Mouse (Mus musculus) cerebellum, postnatal 14 days (tissue): Measurements from ENCODE around the gene Pold1.

Experiments
- DNase-seq, 2 experiments: peaks; one replicate each; pipeline ENCODE4 v3.0.0; 2021; ENCODE audit warnings: mixed read lengths in 2 of 2

Gene Pold1

DNA sequence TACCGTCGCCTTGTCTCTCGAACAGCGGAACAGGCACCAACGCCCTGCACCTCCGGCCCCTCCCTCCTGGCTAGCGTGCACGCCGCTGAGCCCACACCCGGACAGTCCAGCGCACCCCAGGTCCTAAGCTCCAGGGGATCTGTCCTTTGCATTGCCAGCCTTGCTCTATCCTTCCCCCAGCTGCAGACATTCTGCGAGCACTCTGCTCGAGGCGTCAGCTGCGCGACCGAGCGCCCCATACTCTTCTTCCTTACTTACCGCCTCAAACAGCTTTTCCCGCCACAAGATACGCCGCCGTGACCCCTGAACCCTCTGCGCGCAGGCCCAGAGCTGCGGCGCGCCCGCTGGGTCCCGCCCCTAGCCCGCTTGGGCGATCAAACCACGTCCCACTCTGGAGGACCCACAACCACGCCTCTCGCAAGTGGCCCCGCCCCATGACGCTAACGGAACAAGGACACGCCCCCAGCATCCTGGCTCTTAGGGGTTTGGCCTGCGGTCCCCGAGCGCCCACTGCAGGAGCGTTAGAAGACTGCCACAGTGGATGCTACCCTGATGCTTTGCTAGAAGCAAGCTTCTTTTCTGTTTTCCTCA, at the start of gene Pold1:
Gene Pold1, minus strand, starts transcription at position 353 of the 591 bp plus-strand sequence.
- DNase-seq: peak; percentile 99

DNA sequence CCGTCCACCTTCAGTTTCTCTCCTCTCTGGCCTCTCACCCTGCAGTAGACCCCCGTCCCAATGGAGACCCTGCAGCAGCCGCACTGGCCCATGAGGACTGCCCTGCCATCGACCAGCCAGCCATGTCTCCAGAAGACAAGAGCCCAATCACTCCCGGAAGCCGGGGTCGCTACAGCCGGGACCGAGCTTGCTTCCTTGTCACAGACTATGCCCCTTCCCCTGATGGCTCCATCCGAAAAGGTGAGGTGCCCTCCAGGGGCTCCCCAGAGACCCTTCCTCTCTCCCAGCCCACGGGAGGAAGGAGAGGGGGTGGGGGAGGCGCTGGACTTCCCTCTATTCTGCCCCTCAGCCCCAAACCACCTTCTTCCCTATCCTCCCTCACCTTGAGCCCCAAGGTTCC, 49.7 kb upstream of the Pold1 start:
- DNase-seq: peak in 1 of 2 experiments; percentile 24

DNA sequence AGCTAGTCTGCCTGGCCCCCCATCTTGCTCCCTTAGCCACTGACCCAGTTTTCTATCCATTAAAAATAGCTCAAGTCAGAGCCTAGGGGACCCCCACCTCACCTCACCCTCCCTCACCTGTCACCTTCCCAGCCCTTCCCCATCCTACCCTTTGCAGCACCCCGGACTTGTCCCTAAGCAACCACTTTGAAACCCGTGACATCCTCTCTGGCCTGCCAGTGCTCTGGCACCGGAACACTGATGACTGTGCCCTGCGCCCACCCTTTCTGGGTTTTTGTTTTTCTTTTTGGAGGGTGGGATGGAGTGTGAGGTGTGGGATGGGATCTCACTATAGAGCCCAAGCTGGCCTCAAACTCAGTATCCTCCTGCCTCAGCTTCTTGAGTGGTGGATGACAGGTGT, 49.0 kb upstream of the Pold1 start:
- DNase-seq: no peak

DNA sequence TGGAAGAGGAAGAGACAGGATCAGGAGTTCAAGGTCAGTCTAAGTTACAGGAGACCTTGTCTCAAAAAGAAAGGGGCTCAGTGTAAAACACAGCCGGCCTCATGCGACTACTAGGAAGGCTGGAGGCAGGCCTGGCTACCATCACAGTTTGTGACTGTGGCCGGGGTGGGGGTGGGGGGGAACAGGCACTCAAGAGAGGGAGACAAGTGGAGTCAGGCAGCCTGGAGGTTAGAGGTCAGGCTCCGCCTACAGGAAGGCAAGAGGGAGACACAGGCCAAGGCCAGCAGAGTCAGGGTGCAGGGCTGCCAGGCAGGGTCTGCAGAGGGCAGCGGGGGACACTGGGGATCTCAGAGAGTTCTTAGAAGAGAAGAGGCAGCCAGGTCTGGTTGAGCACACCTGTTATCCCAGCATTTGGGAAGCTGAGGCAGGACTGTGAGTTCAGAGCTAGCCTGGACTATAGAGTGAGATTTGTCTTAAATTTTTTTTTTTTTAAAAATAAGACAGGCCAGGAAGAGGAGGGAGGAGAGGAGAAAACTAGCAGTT, 48.4 kb upstream of the Pold1 start:
- peak in 1 of 2 experiments; percentile 29 for DNase-seq

DNA sequence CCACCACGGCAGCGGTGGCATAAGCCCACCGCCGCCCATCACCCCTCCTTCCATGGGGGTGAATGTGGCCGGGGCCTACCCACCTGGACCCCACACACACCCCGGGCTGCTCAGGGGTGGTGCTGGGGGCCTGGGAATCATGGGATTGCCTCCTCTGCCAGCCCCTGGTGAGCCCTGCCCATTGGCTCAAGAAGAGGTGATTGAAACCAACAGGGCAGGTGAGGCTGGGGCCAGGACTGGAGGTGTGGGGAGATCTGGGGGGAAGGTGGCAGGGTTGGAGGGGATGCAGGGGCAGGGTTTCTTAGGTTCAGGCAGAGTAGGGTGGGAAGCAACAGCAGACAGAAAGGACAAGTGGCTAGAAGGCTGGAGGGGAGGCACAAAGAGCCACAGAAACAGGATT, 47.4 kb upstream of the Pold1 start:
- peak in 1 of 2 experiments; percentile 23 for DNase-seq

- peak; percentile 35 to 45 for DNase-seq
These were observed 46.5 kb upstream of the Pold1 start for GRCm38 (mm10) chr7:44595131-44595561.

DNA sequence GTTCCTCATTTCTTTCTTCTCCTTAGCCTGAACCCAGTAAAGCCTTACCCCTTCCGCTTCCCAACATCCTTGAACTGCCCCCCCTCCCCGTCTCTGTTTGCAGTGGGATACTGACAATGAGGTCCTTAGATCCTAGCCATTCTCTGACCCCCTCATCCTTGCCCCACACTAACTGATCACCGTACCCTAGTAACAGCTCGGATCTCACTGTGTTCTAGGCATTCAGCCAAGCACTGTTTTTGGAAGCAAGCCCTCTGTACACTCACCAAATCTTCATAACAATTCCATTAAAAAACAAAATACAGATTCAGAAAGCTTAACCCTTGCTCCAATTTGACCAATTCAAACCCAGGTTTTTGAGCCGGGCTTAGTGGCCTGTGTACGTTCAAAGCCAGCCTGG, 45.6 kb upstream of the Pold1 start:
- DNase-seq: peak; percentile 93

- peak; percentile 99 for DNase-seq
These were observed 45.1 kb upstream of the Pold1 start for GRCm38 (mm10) chr7:44593775-44594174.

GRCm38 (mm10) chr7:44593051-44593450, 44.4 kb upstream of the Pold1 start:
- DNase-seq: peak; percentile 58 to 72

GRCm38 (mm10) chr7:44591348-44592116, 42.9 kb upstream of the Pold1 start:
- peak; percentile 64 to 73 for DNase-seq

DNA sequence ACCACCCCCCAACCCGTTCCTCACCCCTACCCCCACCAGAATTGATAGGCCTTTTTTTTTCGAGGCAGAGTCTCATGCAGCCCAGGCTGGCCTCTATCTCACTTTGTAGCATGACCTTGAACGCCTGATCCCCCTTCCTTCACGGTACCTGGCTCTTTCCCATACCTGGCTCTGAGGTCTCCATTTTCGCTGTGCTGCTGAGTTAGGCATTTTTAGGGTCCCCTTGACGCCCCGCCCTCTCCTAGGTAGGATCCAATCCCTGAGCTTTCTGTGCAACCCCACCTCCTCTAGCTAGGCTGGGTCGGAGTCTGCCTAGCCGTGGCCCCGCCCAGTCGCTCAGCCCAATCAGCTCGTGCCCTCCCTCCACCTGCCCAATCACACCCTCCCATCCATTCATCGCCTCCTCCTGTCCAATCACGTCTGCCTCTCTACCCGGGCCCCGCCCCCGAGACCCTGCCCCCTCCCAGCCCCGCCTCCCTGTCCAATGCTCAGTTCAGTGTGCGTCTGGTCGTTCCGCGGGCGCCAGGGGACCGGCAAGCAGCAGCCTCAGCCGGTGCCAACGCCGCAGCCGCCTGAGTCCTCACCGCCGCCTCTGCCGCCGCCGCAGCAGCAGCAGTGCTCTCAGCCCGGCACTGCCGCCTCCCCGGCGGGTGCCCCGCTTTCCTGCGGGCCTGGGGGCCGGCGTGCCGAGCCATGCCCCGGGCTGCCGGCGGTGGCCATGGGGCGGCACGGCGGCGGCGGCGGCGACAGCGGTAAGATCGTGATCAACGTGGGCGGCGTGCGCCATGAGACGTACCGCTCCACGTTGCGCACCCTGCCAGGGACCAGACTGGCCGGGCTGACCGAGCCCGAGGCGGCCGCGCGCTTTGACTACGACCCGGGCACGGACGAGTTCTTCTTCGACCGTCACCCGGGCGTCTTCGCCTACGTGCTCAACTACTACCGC, 42.0 kb upstream of the Pold1 start, which contains the start of gene Kcnc3:
Gene Kcnc3, plus strand, starts transcription at position 263 of the 946 bp plus-strand sequence.
- peak; percentile 95 to 98 for DNase-seq

GRCm38 (mm10) chr7:44589946-44590345, 41.3 kb upstream of the Pold1 start:
- peak; percentile 63 to 74 for DNase-seq

- peak; percentile 94 to 95 for DNase-seq
These were observed 40.5 kb upstream of the Pold1 start for GRCm38 (mm10) chr7:44589149-44589548.

DNA sequence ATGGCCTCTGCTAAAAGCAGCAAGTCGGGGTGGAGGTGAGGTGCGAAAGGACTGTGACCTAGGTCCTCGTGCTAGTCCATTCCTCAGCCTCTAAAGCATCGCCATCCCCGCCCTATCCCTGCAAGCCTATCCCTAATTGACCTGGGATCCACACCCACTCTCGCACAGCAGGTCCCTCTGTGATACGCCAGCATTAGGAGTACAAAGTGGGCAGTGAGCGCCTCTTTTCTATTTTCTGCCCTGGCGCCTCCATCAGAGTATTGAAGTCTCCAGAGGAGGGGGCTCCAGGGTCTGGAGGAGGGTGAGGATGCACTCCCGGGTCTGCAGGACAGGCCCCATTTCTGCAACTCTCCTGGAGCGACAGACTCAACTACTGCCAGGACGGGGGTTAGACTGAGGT, 39.7 kb upstream of the Pold1 start:
- peak; percentile 44 to 47 for DNase-seq

DNA sequence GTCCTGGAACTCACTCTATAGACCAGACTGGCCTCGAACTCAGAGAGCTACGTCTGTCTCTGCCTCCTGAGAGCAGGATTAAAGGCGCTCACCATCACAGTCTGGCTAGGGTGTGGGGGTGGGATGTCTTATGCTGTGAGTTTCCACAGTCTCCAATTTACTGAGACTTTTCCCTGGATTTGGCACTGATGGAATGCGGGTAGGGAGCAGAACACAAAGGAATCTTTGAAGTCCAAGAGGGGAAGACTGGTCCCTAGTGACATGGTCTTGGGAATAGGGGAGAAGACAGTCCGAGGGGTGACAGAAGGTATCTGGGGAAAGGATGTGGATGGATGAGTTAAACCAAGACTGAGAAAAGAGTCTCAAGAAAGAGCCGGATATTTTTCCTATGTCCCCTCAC, 39.0 kb upstream of the Pold1 start:
- DNase-seq: no peak

DNA sequence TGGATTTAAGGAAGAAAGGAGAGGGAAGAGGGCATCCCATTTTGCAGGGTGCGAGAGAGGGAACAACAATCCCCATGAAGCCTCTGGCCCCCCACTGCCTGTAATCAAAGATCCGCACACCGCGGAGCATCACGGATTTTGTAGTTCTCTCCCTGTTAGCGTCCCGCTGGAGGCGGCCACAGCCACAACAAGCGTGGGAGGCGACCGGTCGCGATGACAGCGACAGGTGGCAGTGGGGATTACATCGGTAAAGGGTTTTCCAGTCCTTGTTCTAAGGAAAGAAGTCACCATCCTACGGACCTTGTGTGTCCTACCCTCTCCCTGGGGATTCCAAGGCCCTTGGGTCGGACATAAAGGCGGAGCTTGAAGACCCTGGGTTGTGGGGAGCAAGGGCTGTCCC, 38.3 kb upstream of the Pold1 start:
- peak; percentile 90 for DNase-seq

DNA sequence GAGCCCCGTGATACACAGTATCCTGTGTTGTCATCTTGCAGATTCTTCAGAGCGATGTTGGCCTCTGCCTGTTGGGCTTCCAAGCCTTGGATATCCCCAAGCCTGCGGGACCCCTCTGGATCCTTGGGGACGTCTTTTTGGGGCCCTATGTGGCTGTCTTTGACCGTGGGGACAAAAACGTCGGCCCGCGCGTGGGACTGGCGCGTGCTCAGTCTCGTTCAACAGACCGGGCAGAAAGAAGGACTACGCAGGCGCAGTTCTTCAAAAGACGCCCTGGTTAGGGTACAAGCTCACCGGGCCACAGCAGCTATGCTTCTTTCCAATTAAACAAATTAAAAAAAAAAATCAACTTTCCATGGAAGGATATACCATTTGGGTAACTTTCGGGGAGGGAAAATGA, 37.9 kb upstream of the Pold1 start:
- DNase-seq: peak; percentile 76 to 81

GRCm38 (mm10) chr7:44585606-44586005, 37.0 kb upstream of the Pold1 start:
- no peak for DNase-seq

DNA sequence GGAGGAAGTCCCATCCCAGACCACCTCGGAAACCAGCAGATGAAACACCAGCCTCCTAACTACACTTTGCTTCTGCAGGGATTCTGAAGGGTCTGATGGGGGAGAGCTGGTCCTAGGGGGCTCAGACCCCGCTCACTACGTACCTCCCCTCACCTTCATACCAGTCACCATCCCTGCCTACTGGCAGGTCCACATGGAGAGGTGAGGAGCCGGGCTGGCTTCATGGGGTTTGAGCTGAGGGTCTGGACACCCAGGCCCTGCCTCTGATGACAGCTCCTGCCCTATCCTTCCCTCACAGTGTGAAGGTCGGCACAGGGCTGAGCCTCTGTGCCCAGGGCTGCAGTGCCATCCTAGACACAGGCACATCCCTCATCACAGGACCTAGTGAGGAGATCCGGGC, 36.3 kb upstream of the Pold1 start:
- DNase-seq: no peak

DNA sequence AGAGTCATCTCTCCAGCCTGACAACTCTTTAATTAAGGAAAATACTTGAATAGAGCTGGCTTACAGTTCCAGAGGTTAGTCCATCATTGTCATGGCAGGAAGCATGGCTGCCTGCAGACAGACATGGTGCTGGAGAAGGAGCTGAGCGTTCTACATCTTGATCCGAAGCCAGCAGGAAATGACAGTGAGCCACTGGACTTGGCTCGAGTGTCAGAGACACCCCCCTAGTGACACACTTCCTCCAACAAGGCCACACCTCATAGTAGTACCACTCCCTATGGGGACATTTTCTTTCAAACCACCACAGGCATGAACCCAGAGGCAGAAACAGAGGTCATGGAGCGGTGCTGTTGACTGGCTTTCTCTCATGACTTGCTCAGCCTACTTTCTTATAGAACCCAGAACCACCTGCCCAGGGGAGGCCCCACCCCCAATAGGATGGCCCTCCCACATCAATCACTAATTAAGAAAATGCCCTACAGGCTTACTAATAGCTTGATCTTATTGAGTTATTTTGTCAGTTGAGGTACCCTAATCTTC, 35.7 kb upstream of the Pold1 start:
- DNase-seq: no peak

DNA sequence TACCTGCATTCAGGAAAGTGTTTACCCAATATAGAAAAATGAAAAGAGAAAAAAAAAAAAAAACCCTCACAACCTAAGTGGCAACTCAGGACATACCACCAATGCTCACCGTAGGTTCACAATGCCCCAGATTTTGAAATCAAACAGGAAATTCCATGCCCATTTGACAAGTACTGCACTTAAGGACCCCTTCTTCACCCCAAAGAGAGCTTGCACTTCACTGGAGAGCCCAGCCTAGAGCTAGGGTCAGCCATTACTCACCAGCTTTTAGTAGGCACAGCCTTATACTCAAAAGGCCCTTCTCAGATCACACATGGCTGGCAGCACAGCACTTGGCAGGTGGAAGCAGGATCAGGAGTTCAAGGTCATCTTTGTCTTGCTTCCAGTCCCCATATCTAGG, 34.5 kb upstream of the Pold1 start:
- DNase-seq: no peak

DNA sequence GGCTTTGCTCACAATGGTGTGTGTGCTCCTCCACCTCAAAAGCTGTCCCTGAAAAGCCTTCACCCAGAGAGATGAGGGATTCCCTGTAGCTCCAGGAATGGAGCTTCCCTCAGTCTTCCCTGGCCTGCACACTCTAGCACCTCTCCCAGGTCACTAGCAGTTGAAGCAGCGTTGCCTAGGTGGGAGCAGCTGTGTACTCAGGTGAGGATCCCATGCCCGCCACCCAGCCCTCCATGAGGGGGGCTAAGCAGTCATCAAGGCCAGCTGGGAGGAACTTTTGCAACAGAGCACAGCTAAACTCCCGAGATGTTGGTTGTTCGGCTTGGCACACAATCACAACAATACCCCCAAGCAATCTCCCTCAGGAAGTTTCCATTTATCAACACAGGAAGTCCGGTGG, 34.1 kb upstream of the Pold1 start:
- no peak for DNase-seq

GRCm38 (mm10) chr7:44581637-44582036, 33.0 kb upstream of the Pold1 start:
- no peak for DNase-seq
